11 mouse cellular contexts compared by ENCODE assay signal in genomic region chr10:42500611-42501010, GRCm38 (mm10). TPM values are rescaled to one million over a fixed set of nuclear protein-coding genes. Genes with fewer than 3 reads are reported as not detected.
DNase-seq lines count a peak whose midpoint lies in the region; ATAC-seq and TF ChIP-seq lines count a peak whose summit lies in the region.
"Had no signal": no experiment of that assay in that cellular context is flagged by ENCODE, and none has a peak within 500 bp of the region (broad histone marks: within the 10 kb centered on the region; RNA-seq: fewer than 3 reads in every experiment).

No protein-coding gene starts in this region.

- peaks cover 6% of the 10 kb centered on the region; the same call in 1 of the 2 replicates for H3K36me3 ChIP-seq in heart, embryonic 10.5 days
- no peaks in the 10 kb centered on the region for H3K36me3 ChIP-seq in stomach, embryonic 15.5 days
- H3K36me3 ChIP-seq in stomach, postnatal 0 days (ENCODE audit: control insufficient read depth, insufficient read depth, low read length) = no peaks in the 10 kb centered on the region
- H3K36me3 ChIP-seq in kidney, embryonic 16.5 days (ENCODE audit: insufficient read depth, low read length) = no peaks in the 10 kb centered on the region
- no peaks in the 10 kb centered on the region for H3K36me3 ChIP-seq in stomach, embryonic 16.5 days (ENCODE audit: control insufficient read depth, insufficient read depth, low read length)

- no peaks in the 10 kb centered on the region for H3K27me3 ChIP-seq in heart, embryonic 10.5 days (ENCODE audit: insufficient read depth, poor library complexity, severe bottlenecking)
- H3K27me3 ChIP-seq in stomach, embryonic 15.5 days (replicated peaks) = no peaks in the 10 kb centered on the region
- no peaks in the 10 kb centered on the region for H3K27me3 ChIP-seq in stomach, postnatal 0 days (ENCODE audit: control insufficient read depth, insufficient read depth, low read length)
- no peaks in the 10 kb centered on the region for H3K27me3 ChIP-seq in kidney, embryonic 16.5 days (ENCODE audit: insufficient read depth, low read length)
- no peaks in the 10 kb centered on the region for H3K27me3 ChIP-seq in stomach, embryonic 16.5 days (ENCODE audit: control insufficient read depth, insufficient read depth, low read length)
- H3K27me3 ChIP-seq: forebrain, embryonic 13.5 days; megakaryocyte, embryonic 14.5 days had no signal

- H3K4me3 ChIP-seq in heart, embryonic 10.5 days = no peak overlapping the region
- no peak overlapping the region for H3K4me3 ChIP-seq in stomach, embryonic 15.5 days (replicated peaks)
- no peak overlapping the region for H3K4me3 ChIP-seq in stomach, postnatal 0 days (ENCODE audit: low read depth, low read length)
- H3K4me3 ChIP-seq in kidney, embryonic 16.5 days (ENCODE audit: low read length) = no peak overlapping the region
- no peak overlapping the region for H3K4me3 ChIP-seq in stomach, embryonic 16.5 days (replicated peaks; ENCODE audit: low read length)

- no peak for DNase-seq in heart, embryonic 10.5 days (ENCODE audit: low spot score)
- no peak for DNase-seq in heart, adult 8-10 months (ENCODE audit: low spot score)
- DNase-seq in stomach, postnatal 0 days (ENCODE audit: low spot score) = no peak
- DNase-seq in layer of hippocampus, adult 9-11 months = no peak
- DNase-seq in gastrocnemius, postnatal 14 days = no peak
- DNase-seq: thymus, postnatal 14 days had no signal

- intact Hi-C loops in gastrocnemius, postnatal 14 days (cut with DNase I; ENCODE audit: low total_unique reads) = no loop called here

- H3K9ac ChIP-seq in stomach, embryonic 15.5 days = no peak overlapping the region
- H3K9ac ChIP-seq in stomach, postnatal 0 days (ENCODE audit: low read length) = no peak overlapping the region
- H3K9ac ChIP-seq in kidney, embryonic 16.5 days (replicated peaks; ENCODE audit: low read length) = no peak overlapping the region
- no peak overlapping the region for H3K9ac ChIP-seq in stomach, embryonic 16.5 days (ENCODE audit: low read length)
- H3K9ac ChIP-seq: forebrain, embryonic 13.5 days had no signal

- no peak for ATAC-seq in stomach, embryonic 15.5 days (ENCODE audit: insufficient read depth, low FRiP score, low read depth)
- ATAC-seq in stomach, postnatal 0 days (ENCODE audit: low FRiP score, low TSS enrichment) = no peak
- ATAC-seq in kidney, embryonic 16.5 days (ENCODE audit: low FRiP score, low TSS enrichment) = no peak
- no peak for ATAC-seq in stomach, embryonic 16.5 days (ENCODE audit: insufficient read depth, low FRiP score)

- peaks cover 13% of the 10 kb centered on the region for H3K4me1 ChIP-seq in heart, embryonic 10.5 days
- H3K4me1 ChIP-seq in stomach, embryonic 15.5 days = no peaks in the 10 kb centered on the region
- H3K4me1 ChIP-seq in stomach, postnatal 0 days (replicated peaks; ENCODE audit: control insufficient read depth, insufficient read depth) = no peaks in the 10 kb centered on the region
- peaks cover 15% of the 10 kb centered on the region; the same call in 1 of the 2 replicates for H3K4me1 ChIP-seq in kidney, embryonic 16.5 days (ENCODE audit: insufficient read depth, low read length)
- no peaks in the 10 kb centered on the region; the same call in 1 of the 2 replicates for H3K4me1 ChIP-seq in stomach, embryonic 16.5 days (ENCODE audit: control insufficient read depth, insufficient read depth, low read length)

- no peak overlapping the region for H3K4me2 ChIP-seq in stomach, embryonic 15.5 days
- no peak overlapping the region for H3K4me2 ChIP-seq in stomach, postnatal 0 days (replicated peaks; ENCODE audit: low read depth)
- no peak overlapping the region for H3K4me2 ChIP-seq in kidney, embryonic 16.5 days (replicated peaks; ENCODE audit: low read depth, low read length)
- H3K4me2 ChIP-seq in stomach, embryonic 16.5 days (ENCODE audit: low read depth, low read length) = no peak overlapping the region

- no peaks in the 10 kb centered on the region for H3K9me3 ChIP-seq in heart, embryonic 10.5 days
- no peaks in the 10 kb centered on the region for H3K9me3 ChIP-seq in stomach, embryonic 15.5 days
- H3K9me3 ChIP-seq in stomach, postnatal 0 days (ENCODE audit: control insufficient read depth, low read length) = no peaks in the 10 kb centered on the region
- no peaks in the 10 kb centered on the region for H3K9me3 ChIP-seq in kidney, embryonic 16.5 days (ENCODE audit: low read length)
- no peaks in the 10 kb centered on the region for H3K9me3 ChIP-seq in stomach, embryonic 16.5 days (replicated peaks; ENCODE audit: control insufficient read depth, low read length)
- H3K9me3 ChIP-seq: forebrain, embryonic 13.5 days had no signal

- H3K27ac ChIP-seq in heart, embryonic 10.5 days = peak overlapping the region; percentile 96
- peak overlapping the region; percentile 99; the same call in 1 of the 2 replicates for H3K27ac ChIP-seq in stomach, embryonic 15.5 days
- H3K27ac ChIP-seq in stomach, postnatal 0 days (replicated peaks) = no peak overlapping the region; the same call in 1 of the 2 replicates
- H3K27ac ChIP-seq in kidney, embryonic 16.5 days (ENCODE audit: low read length) = peak overlapping the region; percentile 99
- peak overlapping the region; percentile 100 for H3K27ac ChIP-seq in stomach, embryonic 16.5 days (ENCODE audit: low read length)

- no peak for TF ChIP-seq CTCF in stomach, postnatal 0 days (IDR thresholded peaks at IDR 0.05; ENCODE audit: low read depth)

- 88% methylated on average over 8 of the region's 8 CpGs for WGBS in heart, embryonic 10.5 days
- 84% methylated on average over 8 of the region's 8 CpGs for WGBS in stomach, embryonic 15.5 days
- 91% methylated on average over 8 of the region's 8 CpGs for WGBS in stomach, postnatal 0 days
- whole genome bisulfite sequencing in kidney, embryonic 16.5 days = 87% methylated on average over 8 of the region's 8 CpGs
- WGBS in stomach, embryonic 16.5 days = 85% methylated on average over 8 of the region's 8 CpGs

- TF ChIP-seq EP300 in stomach, postnatal 0 days (optimal IDR thresholded peaks at IDR 0.05) = no peak

RNA-seq across cellular contexts. Expression of gene Snx3, which starts 1.2 kb away (rescaled TPM):
- polyA plus RNA-seq in heart, embryonic 10.5 days (2016; fragmentation: Nextera tagmentation; extraction: Ambion mirVana) = 339 and 374 TPM in 2 replicates
- total RNA-seq in heart, adult 8-10 months (2022) = 100 to 1,000 TPM; 157 to 170 (median 164) TPM
- 372 and 389 TPM in 2 replicates for polyA plus RNA-seq in stomach, embryonic 15.5 days (2015; fragmentation: Nextera tagmentation; extraction: Ambion mirVana)
- 257 and 275 TPM in 2 replicates for polyA plus RNA-seq in stomach, postnatal 0 days (2015; fragmentation: Nextera tagmentation; extraction: Ambion mirVana)
- 362 and 371 TPM in 2 replicates for polyA plus RNA-seq in kidney, embryonic 16.5 days (2015; fragmentation: Nextera tagmentation; extraction: Ambion mirVana)
- 350 and 385 TPM in 2 replicates for polyA plus RNA-seq in stomach, embryonic 16.5 days (2015; fragmentation: Nextera tagmentation; extraction: Ambion mirVana)
- total RNA-seq in gastrocnemius, postnatal 14 days (2021) = 100 to 1,000 TPM; 136 to 153 TPM

RNA-seq across cellular contexts. Expression of gene Afg1l, which starts 22.2 kb away (rescaled TPM):
- 8.7 and 11.3 TPM in 2 replicates for polyA plus RNA-seq in heart, embryonic 10.5 days (2016; fragmentation: Nextera tagmentation; extraction: Ambion mirVana)
- 10 to 100 TPM; 29.9 to 32.3 (median 31.6) TPM for total RNA-seq in heart, adult 8-10 months (2022)
- 8.9 and 9.5 TPM in 2 replicates for polyA plus RNA-seq in stomach, embryonic 15.5 days (2015; fragmentation: Nextera tagmentation; extraction: Ambion mirVana)
- polyA plus RNA-seq in stomach, postnatal 0 days (2015; fragmentation: Nextera tagmentation; extraction: Ambion mirVana) = 6.3 and 6.4 TPM in 2 replicates
- 8.9 and 9.9 TPM in 2 replicates for polyA plus RNA-seq in kidney, embryonic 16.5 days (2015; fragmentation: Nextera tagmentation; extraction: Ambion mirVana)
- 9.2 and 9.8 TPM in 2 replicates for polyA plus RNA-seq in stomach, embryonic 16.5 days (2015; fragmentation: Nextera tagmentation; extraction: Ambion mirVana)
- 1 to 10 TPM; 7.8 to 8.6 TPM for total RNA-seq in gastrocnemius, postnatal 14 days (2021)
